Mouse (Mus musculus): Measurements from ENCODE around the gene Ugt1a10.
"Not testable (repeated sequence)": the region's sequence is repeated elsewhere in the genome, so short reads cannot be mapped to it uniquely, and the experiment has no call there.

Ugt1a10 gene

GRCm38 (mm10) chr1:88216551-88216950 lies 161.4 kb downstream of the Ugt1a10 start:
- no peak for DNase-seq

- DNase-seq: no peak
Observed at GRCm38 (mm10) chr1:88217144-88217543, 162.0 kb downstream of the Ugt1a10 start.

GRCm38 (mm10) chr1:88217576-88217975 lies 162.4 kb downstream of the Ugt1a10 start:
- no peak for DNase-seq

- no peak for DNase-seq
Observed at GRCm38 (mm10) chr1:88218051-88218450, 162.9 kb downstream of the Ugt1a10 start.

- no peak for DNase-seq
Observed at GRCm38 (mm10) chr1:88218591-88218990, 163.4 kb downstream of the Ugt1a10 start.

- no peak for DNase-seq
Observed at GRCm38 (mm10) chr1:88219054-88219453, 163.9 kb downstream of the Ugt1a10 start.

- DNase-seq: no peak
Observed at GRCm38 (mm10) chr1:88220336-88220735, 165.1 kb downstream of the Ugt1a10 start.

- DNase-seq: no peak
Observed at GRCm38 (mm10) chr1:88222216-88222615, 167.0 kb downstream of the Ugt1a10 start.

- DNase-seq: not testable (repeated sequence)
Observed at GRCm38 (mm10) chr1:88223011-88223515, 167.9 kb downstream of the Ugt1a10 start.

- no peak for DNase-seq
Observed at GRCm38 (mm10) chr1:88223591-88223990, 168.4 kb downstream of the Ugt1a10 start.

- no peak for DNase-seq
Observed at GRCm38 (mm10) chr1:88224029-88224776, 169.0 kb downstream of the Ugt1a10 start.

GRCm38 (mm10) chr1:88225301-88225700 lies 170.1 kb downstream of the Ugt1a10 start:
- DNase-seq: not testable (repeated sequence)

- DNase-seq: no peak
Observed at GRCm38 (mm10) chr1:88225741-88226140, 170.6 kb downstream of the Ugt1a10 start.

- no peak for DNase-seq
Observed at GRCm38 (mm10) chr1:88226670-88227379, 171.6 kb downstream of the Ugt1a10 start, which contains the start of gene Mroh2a. Gene Mroh2a, plus strand, starts transcription at chr1:88226986.

GRCm38 (mm10) chr1:88227482-88227881 lies 172.3 kb downstream of the Ugt1a10 start:
- DNase-seq: no peak

GRCm38 (mm10) chr1:88228121-88228520 lies 172.9 kb downstream of the Ugt1a10 start:
- no peak for DNase-seq

GRCm38 (mm10) chr1:88229566-88229965 lies 174.4 kb downstream of the Ugt1a10 start:
- DNase-seq: no peak

GRCm38 (mm10) chr1:88229986-88230385 lies 174.8 kb downstream of the Ugt1a10 start:
- DNase-seq: no peak

- no peak for DNase-seq
Observed at GRCm38 (mm10) chr1:88230421-88230820, 175.2 kb downstream of the Ugt1a10 start.

- DNase-seq: no peak
Observed at GRCm38 (mm10) chr1:88230981-88231802, 176.0 kb downstream of the Ugt1a10 start.

GRCm38 (mm10) chr1:88231803-88232499 lies 176.8 kb downstream of the Ugt1a10 start:
- no peak for DNase-seq

GRCm38 (mm10) chr1:88232664-88233380 lies 177.6 kb downstream of the Ugt1a10 start:
- DNase-seq: no peak
